Mouse (Mus musculus) E14TG2a.4 (cell line): Measurements from ENCODE around the gene Atp1a2.

Experiments used
- CTCF ChIP-seq: conservative IDR thresholded peaks from 2 replicates; pipeline ENCODE4 v1.5.1; 2014; ENCODE audit warnings: low read length
- NANOG ChIP-seq: IDR thresholded peaks from 2 replicates; pipeline ENCODE4 v1.6.1; 2014; ENCODE audit warnings: borderline replicate concordance, low read length, mixed read lengths
- POU5F1 ChIP-seq: IDR thresholded peaks from 2 replicates; pipeline ENCODE4 v1.6.1; 2014; ENCODE audit warnings: low read length, borderline replicate concordance

- TF ChIP-seq CTCF = no peak
- no peak for TF ChIP-seq POU5F1
- no peak for TF ChIP-seq NANOG
Observed at GRCm38 (mm10) chr1:172313613-172314411, 15.9 kb upstream of the Atp1a2 start.
